Mouse (Mus musculus) natural killer cell, adult 2 months (primary cell): Measurements from ENCODE around the gene 2310011J03Rik.
A peak's percentile ranks its signal among the peaks of the same experiment; 100 is the strongest.

ENCODE experiments used
- DNase-seq, 2 experiments: peaks; one replicate each; pipeline ENCODE4 v3.0.0; 2022; ENCODE audit warnings: low spot score in 2 of 2

2310011J03Rik gene

GRCm38 (mm10) chr10:80292251-80293146, 27.8 kb downstream of the 2310011J03Rik start, which contains the start of gene Rps15:
Gene Rps15, plus strand, starts transcription at chr10:80292453.
- DNase-seq = peak; percentile 92 to 95

GRCm38 (mm10) chr10:80288657-80289056, 31.7 kb downstream of the 2310011J03Rik start:
- DNase-seq = no peak

- DNase-seq = no peak
These were observed 32.2 kb downstream of the 2310011J03Rik start for GRCm38 (mm10) chr10:80288097-80288496.

GRCm38 (mm10) chr10:80285222-80286070, 34.9 kb downstream of the 2310011J03Rik start:
- DNase-seq = no peak

GRCm38 (mm10) chr10:80282481-80283441, 37.6 kb downstream of the 2310011J03Rik start:
- DNase-seq = no peak

GRCm38 (mm10) chr10:80281921-80282371, 38.4 kb downstream of the 2310011J03Rik start:
- DNase-seq = no peak

- DNase-seq = no peak
These were observed 39.0 kb downstream of the 2310011J03Rik start for GRCm38 (mm10) chr10:80281304-80281703.

GRCm38 (mm10) chr10:80279273-80279672, 41.1 kb downstream of the 2310011J03Rik start:
- DNase-seq = no peak

- DNase-seq = no peak
These were observed 41.9 kb downstream of the 2310011J03Rik start for GRCm38 (mm10) chr10:80278390-80278789.

GRCm38 (mm10) chr10:80276238-80276637, 44.1 kb downstream of the 2310011J03Rik start:
- DNase-seq = no peak

- no peak for DNase-seq
These were observed 46.5 kb downstream of the 2310011J03Rik start for GRCm38 (mm10) chr10:80273847-80274246.

- DNase-seq = no peak
These were observed 48.3 kb downstream of the 2310011J03Rik start for GRCm38 (mm10) chr10:80271870-80272585.

- peak in 1 of 2 experiments; percentile 36 for DNase-seq
These were observed 49.0 kb downstream of the 2310011J03Rik start for GRCm38 (mm10) chr10:80271186-80271843.

GRCm38 (mm10) chr10:80270734-80271181, 49.6 kb downstream of the 2310011J03Rik start:
- DNase-seq = no peak

GRCm38 (mm10) chr10:80270099-80270498, 50.2 kb downstream of the 2310011J03Rik start:
- DNase-seq = no peak
